Mouse (Mus musculus): ENCODE results near the gene Bcl7b.

GRCm38 (mm10) chr5:135145532-135145931 lies 22.6 kb upstream of the Bcl7b start:
- no peak for TF ChIP-seq POLR2A (IDR thresholded peaks at IDR 0.05; ENCODE audit: control insufficient read depth in 1 of 2, insufficient read depth in 1 of 2, low read depth in 1 of 2, low read length in 2 of 2, poor library complexity in 1 of 2)
- TF ChIP-seq SIN3A (IDR thresholded peaks at IDR 0.05; ENCODE audit: low read length), result 0 out of 2 replicates have a peak, but pooled peaks have one; percentile 27
